Mouse (Mus musculus): ENCODE data around the gene Slc35b2.

DNA sequence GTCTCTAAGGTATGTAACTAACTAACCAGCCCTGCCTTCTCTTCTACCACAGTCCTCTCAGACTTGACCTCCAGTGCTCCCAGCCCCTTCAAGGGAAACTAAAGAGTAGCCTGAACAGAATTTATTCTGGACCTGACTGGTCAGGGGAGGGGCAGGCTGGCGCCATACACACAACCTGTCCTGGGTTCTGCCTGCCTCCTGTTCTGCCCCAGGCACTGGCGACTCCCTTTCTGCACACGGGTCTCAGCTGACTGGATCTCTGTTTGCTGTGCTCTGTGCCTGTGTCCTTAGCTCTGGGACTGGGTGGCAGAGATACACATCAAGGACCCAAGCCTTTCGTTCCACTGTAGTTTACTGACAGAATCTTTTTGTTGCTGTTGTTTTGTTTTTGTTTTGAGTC lies 15.9 kb downstream of the Slc35b2 start:
- TF ChIP-seq CTCF (IDR thresholded peaks at IDR 0.05; ENCODE audit: low read depth, low read length) (no peak), POLR2A (IDR thresholded peaks at IDR 0.05; ENCODE audit: borderline replicate concordance, low read depth, low read length) (no peak)

Data from bone marrow macrophage, adult 2 months (primary cell).